Mouse (Mus musculus) ES-Bruce4 (cell line): ENCODE results near the gene Bhmt2.

Experiments
- CTCF ChIP-seq: IDR thresholded peaks from one replicate; pipeline ENCODE4 v1.8.1; 2011; ENCODE audit warnings: low read depth, low read length
- EP300 ChIP-seq: IDR thresholded peaks from 2 replicates; pipeline ENCODE4 v1.6.1; 2011; ENCODE audit warnings: low read depth, low read length; ENCODE audit not compliant: insufficient read depth
- POLR2A ChIP-seq: IDR thresholded peaks from one replicate; pipeline ENCODE4 v1.8.1; 2011; ENCODE audit warnings: low read length; ENCODE audit not compliant: insufficient read depth

- TF ChIP-seq EP300 (no peak), CTCF (no peak), POLR2A (no peak)
Measured at GRCm38 (mm10) chr13:93636561-93636960, 37.5 kb downstream of the Bhmt2 start.
